Mouse (Mus musculus) spleen, postnatal 10 days (tissue): Measurements from ENCODE around the gene G530012D18Rik.
"Not testable (repeated sequence)": the region's sequence is repeated elsewhere in the genome, so short reads cannot be mapped to it uniquely, and the experiment has no call there.

Experiments
- DNase-seq, 2 experiments: peaks; one replicate each; pipeline ENCODE4 v3.0.0; 2021 to 2022; ENCODE audit warnings: low spot score in 2 of 2

G530012D18Rik gene

GRCm38 (mm10) chr1:85615819-85616218 is 40.3 kb downstream of the G530012D18Rik start:
- not testable (repeated sequence) for DNase-seq

DNA sequence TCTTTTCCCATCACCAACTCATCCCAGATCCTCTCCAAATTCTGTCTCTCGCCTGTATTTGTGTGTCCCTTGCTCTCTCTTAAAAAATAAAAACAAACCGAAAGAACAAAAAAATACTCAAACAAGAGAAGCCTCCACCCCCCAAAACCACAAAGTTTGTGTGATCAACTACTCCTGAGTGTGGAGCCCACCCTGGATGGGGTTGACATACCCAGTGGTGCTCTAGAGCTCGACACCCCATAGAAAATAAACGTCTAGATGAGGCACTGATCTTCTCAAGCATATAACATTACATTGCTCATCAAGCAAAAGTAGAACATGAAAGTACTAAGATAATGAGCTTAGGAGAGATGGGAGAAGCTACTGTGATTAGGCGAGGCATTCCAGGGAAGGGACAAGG is 41.7 kb downstream of the G530012D18Rik start:
- DNase-seq, result not testable (repeated sequence)

DNA sequence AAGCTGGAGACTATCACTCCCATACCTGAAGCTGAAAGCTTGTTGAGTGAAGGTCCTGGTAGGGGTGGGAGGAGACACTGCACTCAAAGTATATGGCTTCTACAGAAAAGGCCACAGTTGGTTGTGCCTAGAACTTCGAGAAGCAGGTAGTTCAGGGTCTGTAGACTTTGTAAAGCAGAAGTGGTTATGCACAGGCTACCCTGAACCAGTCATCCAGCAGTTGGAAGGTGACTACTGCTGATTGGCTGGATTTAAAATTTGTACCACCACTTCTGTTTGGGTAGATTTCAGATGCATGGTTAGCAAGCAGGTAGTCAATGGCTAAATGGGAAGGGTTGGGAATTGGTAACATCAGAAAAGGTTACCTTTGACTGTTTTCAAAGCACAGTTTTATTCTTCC is 43.2 kb downstream of the G530012D18Rik start:
- DNase-seq, result not testable (repeated sequence)
